Mouse (Mus musculus) heart, embryonic 15.5 days (tissue): ENCODE measurements around the gene Eef1g. TPM values are rescaled to one million over a fixed set of nuclear protein-coding genes. Genes with fewer than 3 reads are reported as not detected.
"Not testable (repeated sequence)": the region's sequence is repeated elsewhere in the genome, so short reads cannot be mapped to it uniquely, and the experiment has no call there.

ENCODE experiments used
- ATAC-seq: fragments of 200-750 bp; cut with Nextera tagmentation; replicated peaks from 2 replicates; pipeline ENCODE4 v1.8.0; 2017; ENCODE audit warnings: low read depth, moderate TSS enrichment; ENCODE audit not compliant: insufficient number of reproducible peaks, insufficient read depth, low FRiP score
- H3K27ac ChIP-seq: fragments of 300-500 bp; sonication (generic); 2 replicates; pipeline ENCODE4 v1.5.1; 2015; ENCODE audit warnings: mild to moderate bottlenecking, inconsistent platforms
- H3K27me3 ChIP-seq: fragments of 300-500 bp; sonication (generic); 2 replicates; pipeline ENCODE4 v1.6.1; 2015; ENCODE audit warnings: inconsistent platforms
- H3K36me3 ChIP-seq: fragments of 300-500 bp; sonication (generic); 2 replicates; pipeline ENCODE4 v1.6.1; 2015; ENCODE audit warnings: mild to moderate bottlenecking, inconsistent platforms
- H3K4me1 ChIP-seq: fragments of 300-500 bp; sonication (generic); replicated peaks from 2 replicates; pipeline ENCODE4 v1.6.1; 2015; ENCODE audit warnings: inconsistent platforms
- H3K4me2 ChIP-seq: fragments of 300-500 bp; sonication (generic); 2 replicates; pipeline ENCODE4 v1.6.1; 2015; ENCODE audit warnings: inconsistent platforms, mild to moderate bottlenecking, moderate library complexity
- H3K4me3 ChIP-seq: fragments of 300-500 bp; sonication (generic); 2 replicates; pipeline ENCODE4 v1.5.1; 2015; ENCODE audit warnings: mild to moderate bottlenecking, inconsistent platforms
- H3K9ac ChIP-seq: fragments of 300-500 bp; sonication (generic); 2 replicates; pipeline ENCODE4 v1.6.1; 2015; ENCODE audit warnings: mild to moderate bottlenecking, inconsistent platforms
- H3K9me3 ChIP-seq: fragments of 300-500 bp; sonication (generic); replicated peaks from 2 replicates; pipeline ENCODE4 v1.6.1; 2016; ENCODE audit warnings: inconsistent platforms
- WGBS: fragments of 180-500 bp; shearing (Covaris S2); methylation state at CpG from one replicate; pipeline ENCODE4 v1.1.7; 2015; ENCODE audit warnings: mixed read lengths; 5-methylcytosine and 5-hydroxymethylcytosine counted together
- polyA plus RNA-seq: library from polyadenylated mRNA; unstranded; fragments of >200 nt; fragmentation: Nextera tagmentation; extraction: Ambion mirVana; gene quantifications from 2 replicates; pipeline ENCODE4 v1.2.1, GENCODE M21; 2015

Gene Eef1g
- polyA plus RNA-seq, 1 experiment from 2014 or later, result 216 TPM

GRCm38 (mm10) chr19:8972491-8972890, 5.7 kb downstream of the Eef1g start:
- not testable (repeated sequence) for ATAC-seq, H3K27me3 ChIP-seq, H3K4me3 ChIP-seq, H3K27ac ChIP-seq, H3K9me3 ChIP-seq, H3K9ac ChIP-seq, H3K4me2 ChIP-seq
- Histone ChIP-seq H3K4me1 (peaks cover 22% of the 10 kb centered on the region), H3K36me3 (peaks cover 87% of the 10 kb centered on the region)
- 87% methylated on average over 8 of the region's 8 CpGs for WGBS

GRCm38 (mm10) chr19:8974638-8975037, 7.8 kb downstream of the Eef1g start:
- H3K27me3 ChIP-seq, result no peaks in the 10 kb centered on the region
- no peak overlapping the region for H3K9ac ChIP-seq
- WGBS, result 91% methylated on average over 1 of the region's 1 CpGs
- H3K4me1 ChIP-seq, result 0 out of 2 replicates have a peak, but pooled peaks cover 7% of the 10 kb centered on the region
- H3K27ac ChIP-seq, result no peak overlapping the region
- no peaks in the 10 kb centered on the region for H3K9me3 ChIP-seq
- H3K4me3 ChIP-seq, result no peak overlapping the region
- no peak for ATAC-seq
- H3K36me3 ChIP-seq, result peaks cover 96% of the 10 kb centered on the region
- H3K4me2 ChIP-seq, result no peak overlapping the region

- Histone ChIP-seq H3K27ac (no peak overlapping the region), H3K4me2 (no peak overlapping the region), H3K9ac (no peak overlapping the region), H3K4me3 (no peak overlapping the region), H3K9me3 (no peaks in the 10 kb centered on the region), H3K4me1 (peaks cover 10% of the 10 kb centered on the region), H3K36me3 (peaks cover 96% of the 10 kb centered on the region), H3K27me3 (no peaks in the 10 kb centered on the region)
- WGBS, result 84% methylated on average over 2 of the region's 2 CpGs
- ATAC-seq, result no peak
Observed at GRCm38 (mm10) chr19:8975491-8975890, 8.7 kb downstream of the Eef1g start.

- peaks cover 20% of the 10 kb centered on the region for H3K4me1 ChIP-seq
- peak overlapping the region; percentile 11; the same call in 1 of the 2 replicates for H3K27ac ChIP-seq
- ATAC-seq, result peak; percentile 76; the same call in 1 of the 2 replicates
- peaks cover 87% of the 10 kb centered on the region for H3K36me3 ChIP-seq
- H3K9me3 ChIP-seq, result no peaks in the 10 kb centered on the region
- H3K27me3 ChIP-seq, result no peaks in the 10 kb centered on the region
- no peak overlapping the region for H3K9ac ChIP-seq
- H3K4me3 ChIP-seq, result no peak overlapping the region
- no peak overlapping the region for H3K4me2 ChIP-seq
- 33% methylated on average over 3 of the region's 3 CpGs for WGBS
Observed at GRCm38 (mm10) chr19:8976535-8976934, 9.7 kb downstream of the Eef1g start.

GRCm38 (mm10) chr19:8980771-8981170, 13.9 kb downstream of the Eef1g start:
- H3K4me1 ChIP-seq, result peaks cover 62% of the 10 kb centered on the region
- ATAC-seq, result no peak
- WGBS, result 50% methylated on average over 5 of the region's 5 CpGs
- H3K36me3 ChIP-seq, result peaks cover 46% of the 10 kb centered on the region
- H3K9me3 ChIP-seq, result no peaks in the 10 kb centered on the region
- H3K4me3 ChIP-seq, result no peak overlapping the region
- no peak overlapping the region for H3K9ac ChIP-seq
- H3K27me3 ChIP-seq, result no peaks in the 10 kb centered on the region
- H3K4me2 ChIP-seq, result no peak overlapping the region
- H3K27ac ChIP-seq, result peak overlapping the region; percentile 31; the same call in 1 of the 2 replicates

- H3K4me1 ChIP-seq, result peaks cover 59% of the 10 kb centered on the region
- H3K9ac ChIP-seq, result no peak overlapping the region
- no peak for ATAC-seq
- H3K27me3 ChIP-seq, result no peaks in the 10 kb centered on the region
- whole genome bisulfite sequencing, result 54% methylated on average over 2 of the region's 2 CpGs
- H3K4me2 ChIP-seq, result no peak overlapping the region
- peak overlapping the region; percentile 31 for H3K27ac ChIP-seq
- peaks cover 38% of the 10 kb centered on the region for H3K36me3 ChIP-seq
- H3K4me3 ChIP-seq, result no peak overlapping the region
- H3K9me3 ChIP-seq, result no peaks in the 10 kb centered on the region
Observed at GRCm38 (mm10) chr19:8981450-8982168, 14.8 kb downstream of the Eef1g start.

GRCm38 (mm10) chr19:8982303-8983149, 15.7 kb downstream of the Eef1g start:
- H3K4me2 ChIP-seq, result no peak overlapping the region
- no peak overlapping the region for H3K4me3 ChIP-seq
- H3K4me1 ChIP-seq, result peaks cover 64% of the 10 kb centered on the region
- H3K27me3 ChIP-seq, result no peaks in the 10 kb centered on the region
- H3K36me3 ChIP-seq, result peaks cover 29% of the 10 kb centered on the region
- no peak for ATAC-seq
- 36% methylated on average over 5 of the region's 5 CpGs for WGBS
- peak overlapping the region; percentile 55 for H3K27ac ChIP-seq
- no peaks in the 10 kb centered on the region for H3K9me3 ChIP-seq
- peak overlapping the region; percentile 4; the same call in 1 of the 2 replicates for H3K9ac ChIP-seq

- ATAC-seq, result no peak
- H3K9ac ChIP-seq, result 0 out of 2 replicates have a peak overlapping the region, but pooled peaks have one; percentile 4
- WGBS, result 8% methylated on average over 4 of the region's 4 CpGs
- no peak overlapping the region for H3K4me3 ChIP-seq
- H3K36me3 ChIP-seq, result peaks cover 23% of the 10 kb centered on the region
- no peak overlapping the region for H3K4me2 ChIP-seq
- H3K4me1 ChIP-seq, result peaks cover 71% of the 10 kb centered on the region
- no peaks in the 10 kb centered on the region for H3K27me3 ChIP-seq
- no peaks in the 10 kb centered on the region for H3K9me3 ChIP-seq
- H3K27ac ChIP-seq, result peak overlapping the region; percentile 55
Observed at GRCm38 (mm10) chr19:8983150-8983650, 16.4 kb downstream of the Eef1g start.

GRCm38 (mm10) chr19:8984255-8984868, 17.5 kb downstream of the Eef1g start:
- 19% methylated on average over 7 of the region's 7 CpGs for WGBS
- Histone ChIP-seq H3K36me3 (peaks cover 12% of the 10 kb centered on the region), H3K27ac (peak overlapping the region; percentile 55), H3K9ac (no peak overlapping the region), H3K4me1 (peaks cover 78% of the 10 kb centered on the region), H3K4me2 (no peak overlapping the region), H3K4me3 (no peak overlapping the region), H3K27me3 (no peaks in the 10 kb centered on the region), H3K9me3 (no peaks in the 10 kb centered on the region)
- no peak for ATAC-seq

GRCm38 (mm10) chr19:8985891-8986290, 19.1 kb downstream of the Eef1g start:
- Histone ChIP-seq H3K9me3 (no peaks in the 10 kb centered on the region), H3K4me2 (no peak overlapping the region), H3K4me1 (peaks cover 73% of the 10 kb centered on the region), H3K9ac (no peak overlapping the region), H3K27ac (no peak overlapping the region), H3K27me3 (no peaks in the 10 kb centered on the region), H3K4me3 (no peak overlapping the region), H3K36me3 (no peaks in the 10 kb centered on the region)
- WGBS, result 40% methylated on average over 5 of the region's 5 CpGs
- ATAC-seq, result no peak

GRCm38 (mm10) chr19:8987816-8988215, 21.0 kb downstream of the Eef1g start:
- no peaks in the 10 kb centered on the region for H3K36me3 ChIP-seq
- ATAC-seq, result peak; percentile 12
- H3K4me2 ChIP-seq, result peak overlapping the region; percentile 70
- no peaks in the 10 kb centered on the region for H3K9me3 ChIP-seq
- 0 out of 2 replicates have a peak overlapping the region, but pooled peaks have one; percentile 78 for H3K4me3 ChIP-seq
- H3K27ac ChIP-seq, result peak overlapping the region; percentile 97
- peaks cover 74% of the 10 kb centered on the region for H3K4me1 ChIP-seq
- no peak overlapping the region for H3K9ac ChIP-seq
- no peaks in the 10 kb centered on the region for H3K27me3 ChIP-seq
- 25% methylated on average over 2 of the region's 2 CpGs for WGBS
